Mouse (Mus musculus) lung, embryonic 16.5 days (tissue): ENCODE data around the gene Zzz3. TPM values are rescaled to one million over a fixed set of nuclear protein-coding genes. Genes with fewer than 3 reads are reported as not detected.
A peak's percentile ranks its signal among the peaks of the same experiment; 100 is the strongest.

ENCODE experiments used
- ATAC-seq: fragments of 200-750 bp; cut with Nextera tagmentation; 2 replicates; pipeline ENCODE4 v1.8.0; 2017; ENCODE audit warnings: low read depth, mild to moderate bottlenecking, moderate library complexity
- H3K27ac ChIP-seq: fragments of 300-500 bp; sonication (generic); 2 replicates; pipeline ENCODE4 v1.5.1; 2014; ENCODE audit warnings: mild to moderate bottlenecking, control low read depth, low read length
- H3K27me3 ChIP-seq: fragments of 300-500 bp; sonication (generic); 2 replicates; pipeline ENCODE4 v1.6.1; 2014; ENCODE audit warnings: low read depth, low read length, mixed read lengths; ENCODE audit not compliant: control insufficient read depth, insufficient read depth
- H3K36me3 ChIP-seq: fragments of 300-500 bp; sonication (generic); 2 replicates; pipeline ENCODE4 v1.6.1; 2014; ENCODE audit warnings: low read length; ENCODE audit not compliant: control insufficient read depth, insufficient read depth
- H3K4me1 ChIP-seq: fragments of 300-500 bp; sonication (generic); replicated peaks from 2 replicates; pipeline ENCODE4 v1.6.1; 2014; ENCODE audit warnings: low read length, mixed read lengths; ENCODE audit not compliant: control insufficient read depth, insufficient read depth
- H3K4me2 ChIP-seq: fragments of 300-500 bp; sonication (generic); 2 replicates; pipeline ENCODE4 v1.6.1; 2014; ENCODE audit warnings: low read depth, low read length, control low read depth
- H3K4me3 ChIP-seq: fragments of 300-500 bp; sonication (generic); 2 replicates; pipeline ENCODE4 v1.5.1; 2014; ENCODE audit warnings: mild to moderate bottlenecking, low read length, control low read depth
- H3K9ac ChIP-seq: fragments of 300-500 bp; sonication (generic); 2 replicates; pipeline ENCODE4 v1.6.1; 2014; ENCODE audit warnings: low read length, control low read depth
- H3K9me3 ChIP-seq: fragments of 300-500 bp; sonication (generic); 2 replicates; pipeline ENCODE4 v1.6.1; 2016; ENCODE audit warnings: low read length; ENCODE audit not compliant: control insufficient read depth
- WGBS: fragments of 180-500 bp; shearing (Covaris S2); extraction: QIAGEN DNeasy Blood & Tissue Kit; methylation state at CpG from one replicate; pipeline ENCODE4 v1.1.7; 2014; 5-methylcytosine and 5-hydroxymethylcytosine counted together
- polyA plus RNA-seq: library from polyadenylated mRNA; unstranded; fragments of >200 nt; fragmentation: Nextera tagmentation; extraction: Ambion mirVana; gene quantifications from 2 replicates; pipeline ENCODE4 v1.2.1, GENCODE M21; 2015

Zzz3 gene
- polyA plus RNA-seq, 1 experiment from 2014 or later: 42.3 TPM

- Histone ChIP-seq H3K4me2 (no peak overlapping the region), H3K9ac (no peak overlapping the region), H3K9me3 (no peaks in the 10 kb centered on the region), H3K4me3 (no peak overlapping the region), H3K36me3 (no peaks in the 10 kb centered on the region), H3K27me3 (no peaks in the 10 kb centered on the region), H3K27ac (no peak overlapping the region), H3K4me1 (no peaks in the 10 kb centered on the region)
- 85% methylated on average over 8 of the region's 8 CpGs for WGBS
- no peak for ATAC-seq
These were observed 72.8 kb downstream of the Zzz3 start for GRCm38 (mm10) chr3:152468032-152468431.

GRCm38 (mm10) chr3:152468569-152469041 lies 73.3 kb downstream of the Zzz3 start:
- H3K4me1 ChIP-seq: no peaks in the 10 kb centered on the region
- no peak overlapping the region for H3K4me2 ChIP-seq
- no peaks in the 10 kb centered on the region for H3K36me3 ChIP-seq
- H3K27me3 ChIP-seq: no peaks in the 10 kb centered on the region
- no peak overlapping the region for H3K4me3 ChIP-seq
- ATAC-seq: no peak
- no peaks in the 10 kb centered on the region for H3K9me3 ChIP-seq
- H3K9ac ChIP-seq: no peak overlapping the region
- 76% methylated on average over 12 of the region's 12 CpGs for WGBS
- H3K27ac ChIP-seq: no peak overlapping the region

DNA sequence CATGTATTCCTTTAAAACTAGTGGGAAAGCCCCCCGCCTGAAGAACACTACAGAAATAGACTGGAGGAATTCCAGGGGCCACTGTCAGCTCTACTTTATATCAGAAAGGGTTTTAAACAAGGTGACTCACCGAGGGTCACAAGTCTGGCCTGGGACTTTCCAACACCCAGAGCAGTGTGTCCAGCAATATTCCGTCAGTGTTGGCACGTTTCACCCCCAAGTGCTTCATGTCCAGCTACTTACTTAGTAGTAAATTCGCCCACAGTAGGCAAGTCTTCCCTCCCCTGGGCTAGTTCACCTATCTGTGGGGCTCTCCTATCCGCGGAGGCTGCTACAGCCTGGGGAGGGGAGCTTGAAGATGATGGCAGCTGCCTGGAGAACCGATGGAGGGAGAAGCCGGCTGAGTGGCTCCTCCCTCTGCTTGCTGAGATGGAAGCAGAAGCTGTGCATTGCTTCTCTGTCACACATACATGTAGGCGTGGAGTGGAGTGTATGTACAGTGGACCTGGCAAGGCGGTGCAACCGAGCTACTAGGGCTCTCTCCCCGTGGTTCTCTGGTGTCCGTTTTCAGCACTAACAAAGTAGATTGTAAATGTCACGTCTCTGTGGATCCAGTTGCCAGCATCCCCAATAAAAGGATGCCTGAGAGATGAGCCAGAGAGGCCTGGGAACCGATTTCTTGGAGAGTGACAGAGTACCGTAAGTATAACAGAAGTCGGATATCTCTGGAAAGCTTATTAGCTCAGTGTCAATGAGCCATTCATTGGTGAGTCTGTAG lies 74.3 kb downstream of the Zzz3 start:
- Histone ChIP-seq H3K27me3 (no peaks in the 10 kb centered on the region), H3K4me1 (peaks cover 3% of the 10 kb centered on the region), H3K9me3 (no peaks in the 10 kb centered on the region), H3K9ac (no peak overlapping the region), H3K36me3 (no peaks in the 10 kb centered on the region), H3K4me3 (no peak overlapping the region), H3K4me2 (no peak overlapping the region), H3K27ac (no peak overlapping the region)
- 65% methylated on average over 18 of the region's 18 CpGs for WGBS
- ATAC-seq: no peak

GRCm38 (mm10) chr3:152470347-152470746 lies 75.1 kb downstream of the Zzz3 start:
- Histone ChIP-seq H3K4me1 (peaks cover 5% of the 10 kb centered on the region), H3K4me2 (no peak overlapping the region), H3K36me3 (no peaks in the 10 kb centered on the region), H3K9ac (no peak overlapping the region), H3K27me3 (no peaks in the 10 kb centered on the region), H3K4me3 (no peak overlapping the region), H3K27ac (no peak overlapping the region), H3K9me3 (no peaks in the 10 kb centered on the region)
- WGBS: 75% methylated on average over 10 of the region's 10 CpGs
- ATAC-seq: no peak

DNA sequence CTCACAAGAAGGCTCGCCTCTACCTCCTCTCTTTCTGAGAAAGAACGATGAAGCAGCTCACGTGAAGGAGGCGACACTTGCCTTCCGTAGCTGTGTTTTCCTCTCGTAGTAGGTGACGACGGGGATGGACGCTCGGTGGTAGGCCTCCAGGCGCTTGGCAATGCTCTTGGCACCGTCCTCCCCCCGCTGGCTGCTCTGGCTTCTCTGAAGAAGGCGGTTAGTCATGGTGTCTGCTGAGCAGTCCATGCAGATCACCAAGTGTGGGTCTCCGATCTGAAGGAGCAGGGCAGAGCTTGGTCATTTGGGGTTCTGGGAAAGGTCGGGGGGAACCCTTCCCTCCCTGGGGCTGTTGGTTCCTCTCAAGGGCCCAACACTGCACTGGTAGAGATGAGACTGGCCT lies 77.4 kb downstream of the Zzz3 start:
- 76% methylated on average over 16 of the region's 16 CpGs for WGBS
- Histone ChIP-seq H3K27ac (no peak overlapping the region), H3K4me1 (peaks cover 9% of the 10 kb centered on the region), H3K4me2 (no peak overlapping the region), H3K36me3 (no peaks in the 10 kb centered on the region), H3K27me3 (no peaks in the 10 kb centered on the region), H3K9ac (no peak overlapping the region), H3K4me3 (no peak overlapping the region), H3K9me3 (no peaks in the 10 kb centered on the region)
- ATAC-seq: no peak

DNA sequence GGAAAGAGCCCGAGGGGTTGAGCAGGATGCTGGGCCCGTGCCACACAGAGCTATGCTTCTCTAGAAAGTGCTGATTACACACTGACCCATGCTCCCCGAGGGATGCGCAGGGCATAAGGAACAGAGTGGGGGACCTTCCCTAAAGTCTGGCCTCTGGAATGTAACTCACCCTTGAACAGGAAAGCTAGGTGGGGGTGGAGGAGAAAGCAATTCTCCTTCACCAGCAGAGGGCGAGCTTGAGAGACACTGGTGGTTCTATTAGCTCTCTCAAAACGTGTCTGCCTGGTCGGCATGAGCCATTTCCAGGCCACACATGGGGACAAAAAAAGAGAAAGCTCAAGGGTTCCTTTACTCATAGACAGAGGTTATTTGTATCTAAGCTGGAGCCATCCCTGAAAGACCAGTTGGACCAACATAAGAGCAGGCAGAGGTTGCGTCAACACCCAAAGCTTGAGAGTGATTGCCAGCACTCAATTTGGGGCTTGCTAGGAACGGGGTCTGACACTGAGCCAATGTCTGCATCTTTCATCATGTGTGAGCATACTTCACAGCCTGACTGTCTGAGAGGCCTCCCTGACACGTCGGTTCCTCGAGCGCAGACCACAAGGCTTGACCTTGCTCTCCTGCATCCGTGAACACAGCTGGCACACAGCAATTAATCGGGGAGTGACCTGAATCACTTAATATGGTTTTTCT lies 79.5 kb downstream of the Zzz3 start:
- Histone ChIP-seq H3K9ac (no peak overlapping the region), H3K9me3 (no peaks in the 10 kb centered on the region), H3K4me3 (no peak overlapping the region), H3K27ac (no peak overlapping the region), H3K4me2 (no peak overlapping the region), H3K27me3 (no peaks in the 10 kb centered on the region), H3K4me1 (peaks cover 14% of the 10 kb centered on the region), H3K36me3 (no peaks in the 10 kb centered on the region)
- ATAC-seq: peak; percentile 35; the same call in 1 of the 2 replicates
- WGBS: 35% methylated on average over 15 of the region's 15 CpGs

GRCm38 (mm10) chr3:152475278-152475669 lies 80.0 kb downstream of the Zzz3 start:
- Histone ChIP-seq H3K9ac (no peak overlapping the region), H3K4me1 (peaks cover 14% of the 10 kb centered on the region), H3K4me3 (no peak overlapping the region), H3K36me3 (no peaks in the 10 kb centered on the region), H3K27ac (no peak overlapping the region), H3K9me3 (no peaks in the 10 kb centered on the region), H3K27me3 (no peaks in the 10 kb centered on the region), H3K4me2 (no peak overlapping the region)
- 81% methylated on average over 1 of the region's 1 CpGs for WGBS
- no peak for ATAC-seq

DNA sequence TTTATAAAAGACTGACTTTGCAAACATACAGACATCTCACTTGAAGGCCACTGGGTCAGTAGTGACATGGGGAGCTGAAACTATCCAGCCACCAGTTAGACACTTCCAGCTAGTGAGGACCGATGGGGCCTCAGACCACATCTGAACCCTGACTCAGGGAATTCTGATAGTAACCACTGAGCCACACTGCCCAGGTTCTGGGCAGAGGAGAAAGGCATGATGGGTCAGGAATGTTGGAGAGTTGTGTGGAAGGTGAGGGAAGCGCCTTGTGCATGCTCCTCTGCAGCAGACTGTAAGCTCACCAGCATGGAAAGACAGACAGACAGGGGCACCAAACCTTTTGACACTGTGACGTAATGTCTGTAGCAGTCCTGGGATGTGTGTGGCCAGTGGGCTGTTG lies 80.6 kb downstream of the Zzz3 start:
- Histone ChIP-seq H3K27ac (no peak overlapping the region), H3K4me3 (no peak overlapping the region), H3K36me3 (no peaks in the 10 kb centered on the region), H3K4me2 (no peak overlapping the region), H3K9ac (no peak overlapping the region), H3K27me3 (no peaks in the 10 kb centered on the region), H3K4me1 (peaks cover 14% of the 10 kb centered on the region), H3K9me3 (no peaks in the 10 kb centered on the region)
- ATAC-seq: no peak
- 79% methylated on average over 3 of the region's 3 CpGs for WGBS

- H3K27ac ChIP-seq: peak overlapping the region; percentile 51
- H3K36me3 ChIP-seq: no peaks in the 10 kb centered on the region
- ATAC-seq: peak; percentile 74
- H3K9ac ChIP-seq: peak overlapping the region; percentile 55
- peak overlapping the region; percentile 83 for H3K4me2 ChIP-seq
- peaks cover 14% of the 10 kb centered on the region for H3K4me1 ChIP-seq
- peak overlapping the region; percentile 46 for H3K4me3 ChIP-seq
- no peaks in the 10 kb centered on the region for H3K9me3 ChIP-seq
- WGBS: 3% methylated on average over 23 of the region's 23 CpGs
- no peaks in the 10 kb centered on the region for H3K27me3 ChIP-seq
These were observed 82.7 kb downstream of the Zzz3 start for GRCm38 (mm10) chr3:152477796-152478527.
